Mouse (Mus musculus) liver, embryonic 12.5 days (tissue): ENCODE results near the gene Ubap1l. TPM values are rescaled to one million over a fixed set of nuclear protein-coding genes. Genes with fewer than 3 reads are reported as not detected.

Experiments
- ATAC-seq: fragments of 200-750 bp; cut with Nextera tagmentation; 2 replicates; pipeline ENCODE4 v1.8.0; 2017; ENCODE audit warnings: moderate number of reproducible peaks, mild to moderate bottlenecking, moderate library complexity
- H3K27ac ChIP-seq: fragments of 300-500 bp; sonication (generic); 2 replicates; pipeline ENCODE4 v1.5.1; 2016; ENCODE audit warnings: mild to moderate bottlenecking
- H3K27me3 ChIP-seq: fragments of 300-500 bp; sonication (generic); replicated peaks from 2 replicates; pipeline ENCODE4 v1.6.1; 2016; ENCODE audit warnings: mild to moderate bottlenecking, moderate library complexity
- H3K36me3 ChIP-seq: fragments of 300-500 bp; sonication (generic); 2 replicates; pipeline ENCODE4 v1.6.1; 2016; ENCODE audit warnings: mild to moderate bottlenecking, moderate library complexity
- H3K4me1 ChIP-seq: fragments of 300-500 bp; sonication (generic); 2 replicates; pipeline ENCODE4 v1.6.1; 2016
- H3K4me2 ChIP-seq: fragments of 300-500 bp; sonication (generic); 2 replicates; pipeline ENCODE4 v1.6.1; 2016; ENCODE audit warnings: mild to moderate bottlenecking, moderate library complexity
- H3K4me3 ChIP-seq: fragments of 300-500 bp; sonication (generic); 2 replicates; pipeline ENCODE4 v1.5.1; 2016; ENCODE audit warnings: mild to moderate bottlenecking, moderate library complexity
- H3K9ac ChIP-seq: fragments of 300-500 bp; sonication (generic); 2 replicates; pipeline ENCODE4 v1.6.1; 2016; ENCODE audit warnings: mild to moderate bottlenecking, moderate library complexity
- H3K9me3 ChIP-seq: fragments of 300-500 bp; sonication (generic); replicated peaks from 2 replicates; pipeline ENCODE4 v1.6.1; 2016; ENCODE audit warnings: mild to moderate bottlenecking, moderate library complexity
- WGBS: fragments of 180-500 bp; shearing (Covaris S2); methylation state at CpG from one replicate; pipeline ENCODE4 v1.1.7; 2016; ENCODE audit not compliant: insufficient replicate concordance; 5-methylcytosine and 5-hydroxymethylcytosine counted together
- polyA plus RNA-seq: library from polyadenylated mRNA; unstranded; fragments of >200 nt; fragmentation: Nextera tagmentation; extraction: Ambion mirVana; gene quantifications from 2 replicates; pipeline ENCODE4 v1.2.1, GENCODE M21; 2016

Ubap1l gene
- polyA plus RNA-seq, 1 experiment from 2014 or later: not detected

GRCm38 (mm10) chr9:65394360-65394759 lies 33.5 kb downstream of the Ubap1l start:
- no peak overlapping the region for H3K4me2 ChIP-seq
- no peaks in the 10 kb centered on the region for H3K9me3 ChIP-seq
- WGBS: 60% methylated on average over 2 of the region's 2 CpGs
- peaks cover 57% of the 10 kb centered on the region for H3K27me3 ChIP-seq
- H3K4me3 ChIP-seq: no peak overlapping the region
- H3K36me3 ChIP-seq: no peaks in the 10 kb centered on the region
- H3K27ac ChIP-seq: no peak overlapping the region
- H3K9ac ChIP-seq: no peak overlapping the region
- H3K4me1 ChIP-seq: peaks cover 22% of the 10 kb centered on the region
- no peak for ATAC-seq

GRCm38 (mm10) chr9:65398279-65398678 lies 37.4 kb downstream of the Ubap1l start, which contains the start of gene Rasl12:
Rasl12 (plus strand) TSS chr9:65398506.
- peaks cover 13% of the 10 kb centered on the region for H3K4me1 ChIP-seq
- H3K4me2 ChIP-seq: peak within 1 kb of the TSS; percentile 78
- under 1% methylated on average over 24 of the region's 24 CpGs for WGBS
- no peaks in the 10 kb centered on the region for H3K36me3 ChIP-seq
- no peaks in the 10 kb centered on the region for H3K9me3 ChIP-seq
- peak within 1 kb of the TSS; percentile 31; the same call in 1 of the 2 replicates for H3K9ac ChIP-seq
- peaks cover 23% of the 10 kb centered on the region; the same call in 1 of the 2 replicates for H3K27me3 ChIP-seq
- peak; percentile 64; the same call in 1 of the 2 replicates for ATAC-seq
- H3K27ac ChIP-seq: no peak within 1 kb of the TSS
- peak within 1 kb of the TSS; percentile 51 for H3K4me3 ChIP-seq

- 74% methylated on average over 6 of the region's 6 CpGs for WGBS
- H3K4me1 ChIP-seq: peaks cover 13% of the 10 kb centered on the region
Measured at GRCm38 (mm10) chr9:65399934-65400333, 39.1 kb downstream of the Ubap1l start.

GRCm38 (mm10) chr9:65404331-65405183 lies 43.7 kb downstream of the Ubap1l start:
- Histone ChIP-seq H3K27ac (no peak overlapping the region), H3K9ac (no peak overlapping the region), H3K9me3 (no peaks in the 10 kb centered on the region), H3K4me2 (no peak overlapping the region), H3K4me3 (no peak overlapping the region), H3K27me3 (peaks cover 4% of the 10 kb centered on the region; the same call in 1 of the 2 replicates), H3K4me1 (no peaks in the 10 kb centered on the region), H3K36me3 (no peaks in the 10 kb centered on the region)
- 60% methylated on average over 15 of the region's 15 CpGs for whole genome bisulfite sequencing
- ATAC-seq: no peak

More at GRCm38 (mm10) chr9:65399934-65400333, 39.1 kb downstream of the Ubap1l start:
- Histone ChIP-seq H3K4me3 (no peak overlapping the region), H3K27ac (no peak overlapping the region), H3K36me3 (no peaks in the 10 kb centered on the region), H3K9ac (no peak overlapping the region), H3K9me3 (no peaks in the 10 kb centered on the region), H3K27me3 (peaks cover 11% of the 10 kb centered on the region; the same call in 1 of the 2 replicates), H3K4me2 (no peak overlapping the region)
- no peak for ATAC-seq

- Histone ChIP-seq H3K4me3 (no peak overlapping the region), H3K4me2 (no peak overlapping the region), H3K4me1 (no peaks in the 10 kb centered on the region), H3K27me3 (peaks cover under 1% of the 10 kb centered on the region; the same call in 1 of the 2 replicates), H3K36me3 (no peaks in the 10 kb centered on the region), H3K27ac (no peak overlapping the region), H3K9me3 (no peaks in the 10 kb centered on the region), H3K9ac (no peak overlapping the region)
- no peak for ATAC-seq
- 60% methylated on average over 2 of the region's 2 CpGs for WGBS
Measured at GRCm38 (mm10) chr9:65405184-65405449, 44.3 kb downstream of the Ubap1l start.

- no peak for ATAC-seq
- no peak overlapping the region for H3K4me2 ChIP-seq
- 60% methylated on average over 5 of the region's 5 CpGs for WGBS
- no peak overlapping the region for H3K27ac ChIP-seq
- H3K9me3 ChIP-seq: no peaks in the 10 kb centered on the region
- H3K4me1 ChIP-seq: no peaks in the 10 kb centered on the region
- H3K9ac ChIP-seq: no peak overlapping the region
- H3K27me3 ChIP-seq: no peaks in the 10 kb centered on the region
- no peaks in the 10 kb centered on the region for H3K36me3 ChIP-seq
- no peak overlapping the region for H3K4me3 ChIP-seq
Measured at GRCm38 (mm10) chr9:65407327-65407726, 46.5 kb downstream of the Ubap1l start.

GRCm38 (mm10) chr9:65407861-65408260 lies 47.0 kb downstream of the Ubap1l start:
- no peak overlapping the region for H3K4me3 ChIP-seq
- no peaks in the 10 kb centered on the region for H3K27me3 ChIP-seq
- WGBS: 68% methylated on average over 3 of the region's 3 CpGs
- ATAC-seq: no peak
- H3K9me3 ChIP-seq: no peaks in the 10 kb centered on the region
- no peaks in the 10 kb centered on the region for H3K4me1 ChIP-seq
- H3K4me2 ChIP-seq: no peak overlapping the region
- no peak overlapping the region for H3K27ac ChIP-seq
- no peak overlapping the region for H3K9ac ChIP-seq
- no peaks in the 10 kb centered on the region for H3K36me3 ChIP-seq

- Histone ChIP-seq H3K36me3 (no peaks in the 10 kb centered on the region), H3K4me3 (no peak overlapping the region), H3K9ac (no peak overlapping the region), H3K27me3 (peaks cover 7% of the 10 kb centered on the region; the same call in 1 of the 2 replicates), H3K9me3 (no peaks in the 10 kb centered on the region), H3K27ac (no peak overlapping the region), H3K4me2 (no peak overlapping the region), H3K4me1 (no peaks in the 10 kb centered on the region)
- no peak for ATAC-seq
- WGBS: 61% methylated on average over 5 of the region's 5 CpGs
Measured at GRCm38 (mm10) chr9:65408871-65409295, 48.0 kb downstream of the Ubap1l start.

GRCm38 (mm10) chr9:65410378-65410777 lies 49.5 kb downstream of the Ubap1l start:
- H3K9ac ChIP-seq: no peak overlapping the region
- no peak overlapping the region for H3K4me2 ChIP-seq
- H3K9me3 ChIP-seq: no peaks in the 10 kb centered on the region
- H3K27ac ChIP-seq: no peak overlapping the region
- 77% methylated on average over 8 of the region's 8 CpGs for WGBS
- ATAC-seq: no peak
- H3K4me3 ChIP-seq: no peak overlapping the region
- peaks cover 11% of the 10 kb centered on the region; the same call in 1 of the 2 replicates for H3K27me3 ChIP-seq
- no peaks in the 10 kb centered on the region for H3K4me1 ChIP-seq
- H3K36me3 ChIP-seq: no peaks in the 10 kb centered on the region

- Histone ChIP-seq H3K9ac (no peak overlapping the region), H3K27me3 (peaks cover 11% of the 10 kb centered on the region; the same call in 1 of the 2 replicates), H3K4me1 (no peaks in the 10 kb centered on the region), H3K4me2 (no peak overlapping the region), H3K4me3 (no peak overlapping the region), H3K36me3 (no peaks in the 10 kb centered on the region), H3K9me3 (no peaks in the 10 kb centered on the region), H3K27ac (no peak overlapping the region)
- 55% methylated on average over 3 of the region's 3 CpGs for WGBS
- no peak for ATAC-seq
Measured at GRCm38 (mm10) chr9:65411326-65411725, 50.5 kb downstream of the Ubap1l start.

- no peaks in the 10 kb centered on the region for H3K36me3 ChIP-seq
- H3K27ac ChIP-seq: no peak overlapping the region
- peaks cover 11% of the 10 kb centered on the region; the same call in 1 of the 2 replicates for H3K27me3 ChIP-seq
- no peaks in the 10 kb centered on the region for H3K9me3 ChIP-seq
- H3K4me2 ChIP-seq: no peak overlapping the region
- no peak overlapping the region for H3K4me3 ChIP-seq
- no peaks in the 10 kb centered on the region for H3K4me1 ChIP-seq
- no peak overlapping the region for H3K9ac ChIP-seq
- no peak for ATAC-seq
- 57% methylated on average over 3 of the region's 3 CpGs for WGBS
Measured at GRCm38 (mm10) chr9:65417738-65418137, 56.9 kb downstream of the Ubap1l start.

GRCm38 (mm10) chr9:65419633-65420032 lies 58.8 kb downstream of the Ubap1l start:
- 66% methylated on average over 3 of the region's 3 CpGs for WGBS

More at GRCm38 (mm10) chr9:65419633-65420032, 58.8 kb downstream of the Ubap1l start:
- no peak overlapping the region for H3K27ac ChIP-seq
- no peaks in the 10 kb centered on the region for H3K36me3 ChIP-seq
- no peak for ATAC-seq
- no peaks in the 10 kb centered on the region for H3K9me3 ChIP-seq
- H3K27me3 ChIP-seq: peaks cover 5% of the 10 kb centered on the region; the same call in 1 of the 2 replicates
- no peaks in the 10 kb centered on the region for H3K4me1 ChIP-seq
- H3K4me3 ChIP-seq: no peak overlapping the region
- H3K4me2 ChIP-seq: no peak overlapping the region
- H3K9ac ChIP-seq: no peak overlapping the region
